Mouse (Mus musculus) testis, postnatal 14 days (tissue): Measurements from ENCODE around the gene Srpx.

Experiments used
- DNase-seq: peaks from one replicate; pipeline ENCODE4 v3.0.0; 2021; ENCODE audit warnings: low spot score

Srpx gene

DNA sequence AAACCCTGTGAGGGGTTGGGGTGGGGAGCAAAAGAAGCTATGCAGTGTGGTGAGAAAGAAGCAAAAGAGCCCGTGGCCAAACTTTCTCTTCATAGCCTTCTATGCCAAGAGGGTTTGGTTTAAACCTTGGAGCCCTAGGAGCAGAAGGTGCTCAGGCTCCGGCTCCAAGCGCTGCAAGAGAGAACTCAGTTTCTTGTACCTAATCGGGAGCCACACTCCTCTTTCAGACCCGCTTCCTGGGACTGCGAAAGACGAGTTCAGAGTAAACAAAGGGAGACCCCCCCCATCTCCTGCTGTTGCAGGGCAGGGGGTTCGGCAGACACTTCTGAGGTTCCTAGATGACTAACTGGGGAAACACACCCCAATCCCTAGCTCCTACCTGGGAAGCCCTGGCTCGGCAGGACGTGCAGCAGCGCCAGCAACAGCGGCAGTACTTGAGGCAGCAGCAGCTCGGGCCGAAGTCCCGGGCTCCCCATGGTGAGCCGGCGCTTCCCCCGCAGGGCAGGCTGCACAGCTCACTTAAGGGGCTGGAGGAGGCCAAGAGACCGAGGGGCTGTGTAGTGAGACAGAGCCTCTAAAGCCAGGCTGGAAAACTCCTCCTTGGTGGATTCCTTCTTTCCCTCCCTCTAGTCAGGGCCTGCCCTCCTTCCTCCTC, at the start of gene Srpx:
Gene Srpx (minus strand): TSS at position 645 of the 655 bp plus-strand sequence.
- DNase-seq, result no peak

DNA sequence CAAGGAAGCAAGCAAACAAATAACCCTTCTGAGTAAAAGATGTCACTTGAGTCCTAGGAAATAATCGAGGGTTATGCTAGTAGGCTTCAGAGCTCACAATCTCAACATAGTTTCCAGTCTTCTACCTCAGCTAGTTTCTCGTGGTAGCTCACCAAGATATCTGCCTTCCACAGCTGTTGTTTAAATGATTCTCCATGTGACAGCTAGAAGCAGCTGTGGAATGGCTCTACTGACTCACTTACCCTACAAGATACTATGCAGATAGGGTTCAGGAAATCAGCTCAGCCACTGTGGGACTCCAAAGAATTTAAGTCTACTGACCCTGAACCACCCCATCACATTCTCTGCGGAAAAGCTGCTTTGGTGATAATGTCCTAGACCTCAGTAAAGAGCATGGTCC, 34.9 kb upstream of the Srpx start:
- no peak for DNase-seq

DNA sequence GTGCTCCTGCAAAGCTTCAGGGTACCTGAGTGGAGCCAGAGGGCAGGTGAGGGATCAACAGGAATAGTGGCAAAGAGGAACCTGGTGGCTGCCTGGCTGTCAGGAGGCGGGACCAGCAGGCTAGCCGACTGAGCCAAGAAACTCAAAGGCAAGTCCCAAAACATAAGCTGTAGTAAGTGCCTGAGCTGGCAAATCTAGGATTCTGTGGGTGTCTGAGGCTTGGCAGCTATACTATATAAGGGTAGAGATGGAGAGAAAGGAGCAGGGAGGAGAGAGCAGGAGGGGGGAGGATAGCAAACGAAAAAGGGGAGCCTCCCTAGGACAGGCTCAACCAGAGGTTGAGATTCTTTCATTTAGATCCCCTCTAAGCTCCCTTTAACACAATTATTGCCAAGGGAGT, 1.7 kb downstream of the Srpx start:
- no peak for DNase-seq

DNA sequence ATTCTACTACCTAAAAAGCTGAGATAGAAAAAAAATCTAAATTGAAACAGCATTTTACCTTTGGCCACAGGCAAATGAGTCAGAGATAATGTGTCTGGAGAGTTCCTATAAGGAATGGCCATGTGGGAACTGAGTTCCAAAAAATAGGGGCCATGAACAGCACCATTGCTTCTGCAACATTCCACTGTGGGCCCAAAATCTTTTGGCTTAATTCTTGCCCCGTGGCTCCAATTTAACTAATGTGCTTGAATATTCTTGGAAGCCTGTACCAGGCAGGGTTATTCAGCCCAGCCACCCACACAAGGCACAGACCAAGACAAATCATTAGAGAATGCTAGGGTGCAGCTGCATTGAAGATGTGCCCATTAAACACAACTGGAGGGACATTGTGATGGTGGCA, 6.8 kb downstream of the Srpx start:
- DNase-seq, result no peak

DNA sequence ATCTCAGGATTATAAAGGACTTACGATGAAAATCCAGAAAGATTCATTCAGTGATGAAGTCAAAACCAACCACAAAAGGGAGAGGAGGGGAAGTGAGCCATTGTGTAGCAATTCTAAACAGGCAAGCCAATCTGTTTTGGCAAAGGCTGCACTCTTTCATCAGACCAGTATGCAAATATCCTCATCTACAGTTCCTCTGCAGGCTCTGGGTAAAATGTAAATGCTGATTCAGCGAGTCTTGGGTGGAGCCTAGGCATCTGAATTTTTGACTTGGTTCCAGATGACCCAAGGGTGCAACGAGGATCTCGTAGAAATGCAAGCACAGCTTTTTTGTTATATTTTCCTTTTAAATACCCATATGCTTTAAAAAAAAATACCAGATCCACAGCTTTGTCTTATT, 9.0 kb downstream of the Srpx start:
- DNase-seq, result no peak

DNA sequence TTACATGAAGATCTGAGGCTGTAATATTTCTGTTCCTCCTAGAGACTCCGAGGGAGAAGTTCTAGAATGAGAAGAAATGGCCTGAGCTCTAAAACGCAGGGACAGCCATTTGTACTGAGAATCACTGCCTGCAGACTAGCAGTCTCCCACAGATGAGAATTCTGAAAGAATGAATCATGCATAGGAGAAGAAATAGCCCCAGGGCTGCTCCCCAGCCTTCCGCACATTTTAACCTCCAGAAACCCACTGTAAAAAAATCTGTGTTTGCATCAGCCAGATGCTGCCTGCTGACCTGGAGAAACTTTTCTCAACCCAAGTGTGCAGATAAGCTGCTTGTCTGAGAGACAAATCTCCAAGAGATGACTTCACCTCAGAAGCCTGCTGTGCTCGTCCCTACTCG, 12.0 kb downstream of the Srpx start:
- DNase-seq, result no peak

DNA sequence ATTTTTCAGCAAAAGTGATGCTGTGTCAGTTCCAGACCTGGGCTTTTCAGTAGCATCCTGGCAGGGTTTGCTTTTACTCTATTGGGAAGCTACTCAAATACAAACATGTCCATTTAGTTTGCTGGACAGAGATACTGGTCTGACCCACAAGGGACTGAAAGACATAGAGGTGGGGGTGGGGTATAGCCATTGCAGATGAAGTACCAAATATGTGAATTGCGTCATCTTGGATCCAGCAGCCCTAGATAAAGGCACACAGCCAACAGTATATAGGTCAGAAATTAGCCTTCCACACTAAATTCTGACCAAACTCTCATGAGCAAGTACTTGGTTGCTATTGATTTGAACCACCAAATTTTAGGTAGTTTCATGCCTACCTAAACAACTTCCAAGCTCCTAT, 14.8 kb downstream of the Srpx start:
- DNase-seq, result no peak

DNA sequence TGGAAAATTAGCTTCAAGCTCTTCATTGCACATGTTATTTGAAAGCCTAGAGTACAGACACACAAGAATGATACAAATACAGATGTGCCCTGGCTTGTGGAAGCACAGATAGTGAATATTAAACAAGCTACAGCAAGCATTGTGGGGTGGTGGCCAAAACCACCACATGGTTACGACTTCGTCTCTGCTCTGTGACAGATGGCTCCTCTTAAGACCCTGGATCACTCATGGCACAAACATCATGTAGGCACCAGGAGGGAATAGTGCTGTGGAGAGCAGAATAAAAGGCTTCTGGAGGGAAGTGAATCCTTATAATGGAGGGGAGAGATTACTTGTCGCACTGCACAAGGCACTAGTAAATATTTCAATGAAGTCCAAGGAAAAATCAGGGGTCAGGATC, 21.7 kb downstream of the Srpx start:
- no peak for DNase-seq

DNA sequence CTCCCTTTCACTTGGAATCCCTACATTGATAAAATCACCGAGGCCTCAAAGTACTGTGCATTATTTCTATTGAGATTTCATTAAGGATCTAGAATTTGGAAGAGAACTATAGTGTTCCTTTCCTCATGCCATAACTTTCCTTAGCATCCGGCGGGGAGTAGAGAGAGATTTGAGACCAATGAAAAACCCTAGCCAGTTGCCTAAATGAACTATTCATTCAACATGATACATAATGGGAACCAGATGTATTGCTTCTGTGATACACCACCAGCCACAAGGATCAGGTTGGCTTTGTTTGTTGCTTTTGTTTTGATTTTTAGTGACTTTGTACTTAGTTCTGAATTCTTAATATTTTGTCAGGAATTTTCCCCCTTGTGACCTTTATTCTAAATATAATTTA, 37.1 kb downstream of the Srpx start:
- no peak for DNase-seq

DNA sequence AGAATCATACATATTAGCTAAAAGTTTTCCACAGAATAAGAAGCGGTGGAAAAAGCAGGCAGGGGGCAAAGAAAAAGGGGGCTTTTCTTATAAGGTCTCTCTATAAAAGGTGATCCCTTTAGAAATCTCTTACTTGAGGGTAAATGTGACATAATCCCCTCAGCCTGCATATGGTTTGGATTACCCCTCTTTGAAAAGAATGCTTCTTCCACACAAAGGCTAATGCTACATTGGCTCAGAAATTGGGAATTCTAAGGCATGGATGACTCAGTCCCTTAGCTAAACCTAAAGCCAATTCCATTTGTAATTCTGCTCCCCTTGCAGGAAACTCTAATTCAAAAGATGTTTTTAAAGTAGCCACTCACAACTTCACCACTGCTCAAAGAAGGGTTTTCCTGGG, 37.5 kb downstream of the Srpx start:
- DNase-seq, result no peak

DNA sequence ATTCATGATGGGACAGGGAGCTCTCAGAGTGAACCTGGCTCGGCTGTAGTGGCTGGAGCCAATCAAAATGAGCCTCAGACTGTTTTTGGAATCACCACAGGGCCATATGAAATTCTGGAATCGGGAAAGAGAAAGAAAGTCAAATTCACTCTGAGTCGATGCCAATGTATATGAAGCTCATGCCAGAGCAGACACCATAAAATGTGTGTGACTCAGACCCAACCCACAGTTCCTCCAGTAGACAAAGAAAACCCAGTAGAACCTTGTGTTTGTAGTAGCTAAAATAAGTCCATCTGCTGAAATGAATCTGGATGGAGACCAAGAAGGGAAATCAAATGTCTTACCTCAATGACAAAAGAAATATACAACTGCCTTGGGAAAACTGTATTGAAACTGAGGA, 43.5 kb downstream of the Srpx start:
- DNase-seq, result no peak

DNA sequence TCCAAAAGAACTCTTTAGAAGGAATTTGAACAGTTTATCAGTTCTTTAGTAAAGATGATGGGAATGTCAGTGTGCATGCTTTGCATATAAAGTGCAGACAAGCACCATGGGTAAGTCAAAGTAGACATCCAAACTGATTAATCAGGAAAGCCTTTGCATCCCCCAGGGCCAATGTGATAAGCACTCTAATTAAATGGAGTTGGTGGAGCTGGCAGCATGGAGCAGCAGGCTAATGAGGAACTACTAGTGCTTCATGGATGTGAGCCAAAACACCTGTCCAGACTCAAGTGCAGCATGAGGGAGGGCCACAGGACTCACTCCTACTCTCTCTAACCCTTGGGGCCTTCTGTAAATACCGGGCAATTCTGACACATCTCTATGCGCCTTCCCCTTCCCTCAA, 46.0 kb downstream of the Srpx start:
- no peak for DNase-seq

DNA sequence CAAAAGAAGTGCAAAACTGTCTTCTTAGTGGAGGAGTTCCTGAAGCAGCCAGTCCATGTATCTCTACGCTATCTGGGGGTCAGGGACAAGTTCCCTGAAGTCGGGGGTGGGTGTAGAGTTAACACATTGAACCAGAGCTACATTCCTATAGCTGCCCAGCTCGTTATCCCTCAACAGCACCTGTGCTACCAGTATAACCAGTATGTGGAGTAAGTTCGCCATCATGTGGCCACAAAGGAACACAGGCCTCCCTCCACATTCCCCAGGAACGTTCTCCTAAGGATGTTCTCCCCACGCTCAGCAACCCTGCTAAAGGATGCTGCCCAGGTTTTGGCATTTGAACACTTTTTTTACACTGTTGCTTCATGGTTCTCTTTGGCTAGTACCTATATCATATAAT, 46.8 kb downstream of the Srpx start:
- no peak for DNase-seq

DNA sequence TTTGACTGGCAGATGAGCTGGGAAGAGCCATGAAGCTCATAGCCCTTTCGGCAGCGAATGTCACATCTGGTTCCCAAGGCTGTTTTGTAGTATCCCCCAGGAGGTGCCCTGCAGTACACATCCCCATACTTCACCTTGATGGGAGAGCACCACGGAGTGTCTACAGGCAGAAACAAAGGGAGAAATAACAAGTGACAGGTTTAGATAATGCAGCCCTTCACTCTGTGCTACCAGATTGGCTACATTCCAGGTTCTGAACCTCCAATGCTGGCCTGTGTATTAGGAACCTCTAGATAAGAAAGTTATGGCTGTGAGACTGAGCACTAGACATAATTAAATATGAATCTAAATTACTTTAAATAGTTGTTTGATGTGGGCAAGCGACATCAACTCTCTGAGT, 48.1 kb downstream of the Srpx start:
- no peak for DNase-seq

DNA sequence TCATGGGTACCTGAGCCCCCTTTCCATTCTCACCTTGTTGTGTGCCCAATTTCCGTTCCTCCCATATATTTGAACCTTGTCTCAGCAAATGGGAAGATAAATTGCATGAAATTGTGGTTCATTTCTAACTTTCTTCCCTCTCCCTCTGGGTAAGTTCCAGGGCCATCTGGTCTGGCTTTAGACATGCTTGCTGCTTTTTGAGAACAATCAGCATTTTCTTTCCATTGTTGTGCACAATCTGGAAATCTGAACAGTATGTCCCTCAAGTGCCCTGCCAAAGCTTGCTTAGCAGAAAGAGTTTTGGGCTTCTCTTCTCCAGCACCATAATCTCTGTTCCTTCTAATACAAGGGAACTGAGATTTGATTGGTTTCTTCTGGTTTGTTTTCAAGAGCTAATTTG, 53.7 kb downstream of the Srpx start:
- no peak for DNase-seq

DNA sequence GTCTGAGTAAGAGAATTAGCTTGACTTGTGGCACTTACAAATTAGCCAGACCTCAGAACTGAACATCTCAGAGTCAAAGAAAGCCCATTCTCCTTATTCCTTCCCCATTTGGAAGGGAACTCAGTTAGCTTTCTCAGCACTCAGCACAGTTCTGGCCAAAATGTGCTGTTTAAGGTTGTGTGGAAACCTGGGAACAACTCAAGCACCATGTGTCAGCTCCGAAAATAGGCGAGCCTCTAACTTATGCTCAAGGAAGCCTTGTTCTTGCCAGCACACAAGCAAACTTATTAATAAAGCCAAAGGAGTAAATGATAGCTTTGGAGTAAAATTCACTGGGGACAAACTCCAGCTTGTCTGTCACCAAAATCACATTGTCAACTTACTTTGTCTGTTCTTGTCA, 54.1 kb downstream of the Srpx start:
- DNase-seq, result no peak

DNA sequence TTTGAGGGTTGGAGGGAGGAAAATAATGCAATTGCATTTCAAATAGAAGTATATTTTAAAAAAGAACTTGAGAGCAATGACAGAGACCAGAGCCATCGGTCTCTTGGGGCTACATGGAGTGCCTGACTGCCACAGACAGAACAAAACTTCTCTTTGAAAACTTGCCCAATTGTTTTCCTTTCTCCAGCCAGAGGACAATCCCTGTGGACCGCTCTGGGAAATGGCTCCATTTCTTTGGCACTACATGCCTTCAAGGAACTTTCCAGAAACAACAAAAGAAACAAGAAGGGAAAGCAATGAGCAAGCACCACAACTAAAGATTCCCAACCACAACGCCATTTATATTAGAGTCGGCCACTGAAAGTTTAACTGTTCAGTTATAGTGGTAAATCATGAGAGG, 55.3 kb downstream of the Srpx start:
- DNase-seq, result no peak

DNA sequence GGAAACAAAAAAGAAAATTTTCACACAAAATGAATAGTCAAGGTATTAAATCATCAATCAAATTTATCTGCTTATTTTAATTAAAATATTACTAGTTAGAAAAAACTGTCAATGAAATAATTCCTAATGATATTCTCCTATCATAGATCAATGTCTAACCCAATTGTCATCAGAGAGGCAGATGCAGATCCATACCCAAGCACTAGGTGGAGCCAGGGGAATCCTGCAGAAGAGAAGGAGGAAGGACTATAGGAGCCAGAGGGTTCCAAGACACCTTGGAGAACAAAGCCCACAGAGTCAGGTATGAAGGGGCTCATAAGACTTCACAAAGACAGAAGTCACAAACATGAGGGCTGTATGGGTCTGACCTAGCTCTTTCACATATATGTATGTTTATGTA, 82.8 kb downstream of the Srpx start:
- DNase-seq, result no peak

DNA sequence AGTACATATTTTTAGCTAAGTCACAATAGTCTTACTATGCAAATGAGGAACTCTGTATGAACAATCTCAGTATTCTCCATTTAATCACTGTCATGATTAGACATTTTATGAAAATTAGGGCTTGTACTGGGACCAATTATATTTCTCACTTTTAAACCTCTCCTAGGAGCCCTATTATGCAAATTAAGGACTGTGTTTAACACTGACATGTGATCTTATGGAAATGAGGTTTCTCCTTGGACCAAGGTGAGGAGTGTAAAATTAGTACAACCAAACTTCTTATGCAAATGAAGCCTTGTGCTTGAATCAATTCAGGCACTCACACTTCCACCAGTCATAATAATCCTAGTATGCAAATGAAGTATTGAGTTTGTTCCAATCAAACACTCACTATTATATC, 107.3 kb downstream of the Srpx start:
- DNase-seq, result no peak

DNA sequence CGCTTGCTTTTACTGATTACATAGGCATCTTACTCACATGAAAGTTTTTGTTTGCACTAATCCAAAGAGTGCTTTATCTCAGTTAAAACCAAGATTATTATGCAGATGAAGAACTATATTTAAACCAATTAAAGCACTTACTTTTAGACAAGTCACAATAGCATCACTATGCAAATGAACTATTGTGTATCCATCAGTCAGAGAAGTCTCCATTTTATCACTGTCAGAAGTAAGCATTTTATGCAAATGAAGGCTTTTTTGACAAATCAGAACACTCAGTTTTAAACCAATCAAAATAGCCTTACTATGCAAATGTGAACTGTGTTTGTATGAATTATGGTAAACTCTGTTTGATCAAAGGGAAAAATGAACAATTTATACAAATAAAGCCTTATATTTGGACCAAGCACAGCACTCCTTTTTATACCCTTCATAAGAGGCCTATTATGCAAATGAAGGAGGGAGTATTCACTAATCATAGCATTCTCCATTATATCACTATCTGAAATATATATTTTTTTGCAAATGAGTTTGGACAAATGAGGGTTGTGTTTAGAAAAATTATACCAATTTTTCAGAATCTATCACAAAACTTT, 109.7 kb downstream of the Srpx start:
- DNase-seq, result no peak

DNA sequence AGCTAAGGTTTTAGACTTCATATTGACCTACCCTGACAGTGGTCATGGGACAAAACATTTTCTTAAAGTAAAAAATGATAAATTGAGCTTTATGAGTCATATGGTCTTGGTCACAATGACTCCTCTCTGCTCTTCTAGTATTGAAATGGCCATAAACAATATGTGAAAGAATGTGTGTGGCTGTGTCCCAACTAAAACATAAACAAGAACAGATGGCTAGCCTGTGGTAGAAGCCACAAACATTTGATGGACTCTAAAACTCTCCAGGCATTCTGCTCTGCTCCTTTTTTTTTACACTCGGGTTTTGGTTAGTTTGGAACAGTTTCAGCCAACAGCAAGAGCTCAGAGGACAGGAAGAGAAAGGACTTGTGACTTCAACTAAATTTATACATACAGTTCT, 111.6 kb downstream of the Srpx start:
- DNase-seq, result no peak

DNA sequence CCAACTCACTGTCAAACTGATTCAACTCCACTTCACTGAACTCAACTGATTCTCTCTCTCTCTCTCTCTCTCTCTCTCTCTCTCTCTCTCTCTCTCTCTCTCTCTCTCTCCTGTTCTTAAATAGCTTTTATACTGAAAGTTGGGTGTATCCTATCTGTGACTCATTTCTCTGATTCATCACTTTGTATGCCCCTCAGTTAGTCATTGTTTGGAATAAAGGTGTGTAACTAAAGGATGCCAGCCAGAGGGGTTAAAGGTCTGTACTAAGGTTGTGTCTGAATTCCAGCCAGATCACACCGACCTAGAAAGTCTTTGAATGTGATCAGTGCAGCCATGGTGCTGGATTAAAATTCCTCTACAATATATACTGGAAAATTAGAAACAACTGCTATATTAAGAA, 116.8 kb downstream of the Srpx start:
- no peak for DNase-seq
